Mouse (Mus musculus) mammary gland, adult 2 months (tissue): ENCODE results near the gene F2rl1. TPM values are rescaled to one million over a fixed set of nuclear protein-coding genes. Genes with fewer than 3 reads are reported as not detected.

Experiments used
- polyA plus RNA-seq: library from polyadenylated mRNA; depleted of rRNA; stranded (reverse); fragments of >200 nt; gene quantifications from 2 replicates; pipeline ENCODE4 v1.2.3, GENCODE M21; 2012; ENCODE audit warnings: low replicate concordance; rRNA removed

Gene F2rl1
- 6.7 and 9.7 TPM in 2 replicates for polyA plus RNA-seq

GRCm38 (mm10) chr13:95524674-95525491, at the start of gene F2rl1:
Gene F2rl1 (minus strand): TSS chr13:95525227.

GRCm38 (mm10) chr13:95478671-95479413, 46.2 kb downstream of the F2rl1 start, which contains the start of gene S100z:
Gene S100z (minus strand): TSS chr13:95478721.

Other genes with a start within 250 kb of the F2rl1 start
- gene Zbed3, start 201.6 kb downstream of the F2rl1 start, polyA plus RNA-seq, result 27.9 and 28.6 TPM in 2 replicates
- 12.4 and 20.3 TPM in 2 replicates for gene Aggf1, start 149.9 kb downstream of the F2rl1 start, polyA plus RNA-seq
- 0.14 TPM in 1 of 2 replicates, not detected in the other for gene Crhbp, start 80.3 kb downstream of the F2rl1 start, polyA plus RNA-seq
- not detected in 2 replicates for gene S100z, start 46.5 kb downstream of the F2rl1 start, polyA plus RNA-seq
- gene F2r, start 93.3 kb upstream of the F2rl1 start, polyA plus RNA-seq, result 9.9 and 12.3 TPM in 2 replicates
- gene F2rl2, start 171.6 kb upstream of the F2rl1 start, polyA plus RNA-seq, result 1.5 TPM in 2 replicates